Mouse (Mus musculus) cerebellum, postnatal 10 days (tissue): Measurements from ENCODE around the gene Lama5.

Experiments used
- DNase-seq, 2 experiments: peaks; one replicate each; pipeline ENCODE4 v3.0.0; 2021; ENCODE audit warnings: mixed read lengths in 2 of 2

Lama5 gene

DNA sequence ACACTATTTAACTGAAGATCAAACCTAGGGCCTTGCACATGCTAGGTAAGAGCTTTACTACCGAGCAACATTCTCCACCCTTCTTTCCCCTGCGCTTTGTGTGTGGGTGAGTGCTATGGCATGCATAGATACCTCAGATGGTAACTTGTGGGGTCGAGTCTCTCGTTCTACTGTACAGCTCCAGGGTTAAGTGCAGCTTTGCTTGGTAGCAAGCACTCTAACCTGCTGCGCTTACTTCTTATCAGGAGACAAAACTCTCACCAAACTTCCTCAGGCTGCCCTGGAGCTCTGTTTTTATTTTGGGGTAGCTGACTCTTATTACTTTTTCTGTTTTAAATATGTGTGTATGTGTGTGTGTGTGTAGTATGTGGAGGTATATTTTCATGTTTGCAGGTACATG lies 90.2 kb downstream of the Lama5 start:
- no peak for DNase-seq

DNA sequence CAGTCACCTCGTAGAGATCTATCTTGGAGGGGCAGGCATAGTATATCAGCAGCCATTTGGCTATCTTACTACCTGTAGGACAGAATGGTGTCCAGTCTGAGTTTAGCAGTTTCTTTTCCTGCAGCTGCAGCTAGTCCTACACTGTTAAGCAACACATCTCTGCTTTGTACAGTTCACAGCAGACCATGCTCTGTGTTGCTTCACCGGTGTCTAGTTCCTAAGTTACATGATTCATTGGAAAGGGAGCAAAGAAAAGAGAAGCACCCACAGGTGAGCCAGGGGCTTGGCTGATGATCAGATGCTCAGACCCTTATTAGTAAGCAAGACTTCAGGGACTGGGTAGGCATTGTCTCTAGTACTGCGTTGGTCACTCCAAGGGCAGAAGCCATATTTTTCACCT lies 91.7 kb downstream of the Lama5 start:
- DNase-seq: no peak

DNA sequence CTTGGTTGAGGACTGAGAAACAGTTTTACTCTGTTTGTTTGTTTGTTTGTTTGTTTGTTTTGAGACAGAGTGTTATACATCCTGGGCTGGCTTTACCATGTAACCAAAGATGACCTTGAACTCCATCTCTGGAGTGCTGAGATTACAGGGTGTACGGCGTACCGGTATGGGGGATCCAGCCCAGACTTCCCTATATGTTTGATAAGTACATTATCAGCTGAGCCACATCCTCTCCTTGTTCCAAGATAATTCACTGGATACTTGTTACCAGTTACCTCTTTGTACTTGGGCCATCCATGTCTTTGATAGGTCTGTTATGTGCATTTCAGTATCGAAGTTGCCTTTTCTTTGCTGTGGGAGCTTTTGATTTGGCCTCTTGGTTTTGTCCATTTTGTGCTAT lies 92.4 kb downstream of the Lama5 start:
- no peak for DNase-seq

DNA sequence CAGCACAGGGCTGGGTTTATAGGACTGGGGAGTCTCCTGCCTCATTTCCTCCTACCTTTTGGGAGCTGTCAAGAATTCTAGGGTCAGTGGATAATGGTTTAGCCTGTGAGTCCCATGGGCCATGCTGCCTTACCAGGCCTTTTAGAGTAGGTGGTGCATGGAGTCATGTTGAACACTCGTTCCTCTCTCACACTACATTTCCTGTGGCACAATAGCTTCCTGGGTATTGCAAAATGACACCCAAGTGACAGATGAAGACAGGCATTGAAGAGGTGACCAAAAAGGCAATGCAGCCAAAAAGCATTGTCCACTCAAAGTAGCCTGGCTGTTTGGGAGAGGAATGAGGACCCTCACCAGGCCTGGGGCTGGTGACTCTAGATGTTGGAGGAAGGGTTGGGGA lies 98.0 kb downstream of the Lama5 start:
- DNase-seq: no peak
